Mouse (Mus musculus): ENCODE data around the gene Teddm3.
"Not testable (repeated sequence)": the region's sequence is repeated elsewhere in the genome, so short reads cannot be mapped to it uniquely, and the experiment has no call there.

The Teddm3 gene

DNA sequence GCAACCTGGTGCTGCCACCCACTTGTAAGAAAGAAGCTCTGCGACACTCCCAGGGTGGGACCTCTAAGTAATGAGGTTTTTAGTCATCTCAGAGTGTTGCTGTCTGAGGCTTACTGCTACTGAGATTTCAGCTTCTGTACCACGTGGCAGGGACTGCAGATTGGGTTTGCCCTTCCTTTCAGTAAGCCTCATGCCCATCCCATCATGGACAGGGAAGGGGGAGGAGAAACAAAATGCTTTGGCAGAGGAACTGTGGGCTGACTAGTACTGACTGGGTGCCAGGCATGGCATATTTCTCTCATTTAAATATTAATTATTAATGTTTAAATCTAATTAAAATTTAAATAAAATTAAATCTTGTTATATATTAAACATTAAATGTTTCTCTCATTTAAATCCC is at the start of gene Teddm3:
Teddm3 (minus strand) TSS at position 101 of the 400 bp plus-strand sequence.
- not testable (repeated sequence) for DNase-seq (ENCODE audit: low spot score in 2 of 2)

DNA sequence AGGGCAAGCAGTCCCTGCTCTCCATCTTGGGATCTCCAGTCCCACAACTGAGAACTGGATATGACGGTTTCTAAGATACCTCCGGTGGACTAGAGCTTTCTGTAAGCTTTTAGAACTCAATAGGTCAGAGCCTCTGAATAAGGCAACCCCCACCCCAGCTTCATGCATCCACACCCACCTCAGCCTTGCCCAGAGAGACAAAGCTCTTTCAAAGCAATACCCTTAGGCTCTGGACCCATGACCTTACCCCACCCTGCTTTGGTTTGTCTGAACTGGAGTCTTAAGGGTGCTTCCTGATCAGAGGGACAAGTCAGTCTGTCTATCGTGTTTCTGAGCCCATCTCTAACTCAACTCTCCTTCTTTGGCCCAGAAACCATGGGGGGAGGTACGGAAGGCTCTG is 48.9 kb upstream of the Teddm3 start:
- no peak for DNase-seq (ENCODE audit: low spot score in 2 of 2)

DNA sequence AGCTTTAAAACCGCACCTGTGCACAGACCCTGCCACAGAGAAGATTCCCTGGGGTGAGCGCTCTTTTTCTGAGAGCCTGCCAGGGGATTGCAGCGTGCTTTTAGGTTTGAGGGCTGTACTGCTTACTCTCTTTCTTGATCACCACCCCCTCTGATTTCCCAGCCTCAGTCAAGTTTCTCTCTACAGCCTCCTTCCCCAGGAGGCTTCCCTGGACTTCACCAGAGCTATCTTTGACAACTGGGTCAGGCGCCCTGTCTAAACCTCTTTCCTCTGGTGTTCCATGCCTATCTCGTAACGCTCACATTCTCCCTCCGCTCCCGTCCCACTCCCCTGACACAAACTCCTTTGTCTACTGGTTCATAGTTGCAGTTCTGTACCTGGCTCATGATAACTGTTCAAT is 45.6 kb upstream of the Teddm3 start:
- DNase-seq (ENCODE audit: low spot score in 2 of 2): no peak

DNA sequence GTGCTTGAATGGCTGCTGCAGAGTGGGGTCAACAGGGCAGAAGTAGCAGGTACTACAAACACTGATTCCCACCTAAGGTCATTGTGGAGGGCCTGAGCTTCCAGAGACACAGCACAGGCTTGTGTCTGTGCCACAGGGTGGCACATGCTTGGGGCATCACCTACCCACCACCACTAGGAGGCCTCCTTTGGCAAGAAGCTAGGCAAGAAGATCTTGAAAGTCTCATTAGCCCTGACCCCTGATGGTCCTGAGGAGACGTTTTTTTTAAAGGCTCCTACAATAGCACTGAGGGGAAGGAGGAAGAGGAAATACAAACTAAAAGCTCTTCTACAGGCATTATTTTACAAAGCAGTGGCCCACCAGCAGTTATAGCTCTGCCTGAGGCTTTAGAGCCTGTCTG is 44.7 kb upstream of the Teddm3 start:
- DNase-seq (ENCODE audit: low spot score in 2 of 2): no peak

DNA sequence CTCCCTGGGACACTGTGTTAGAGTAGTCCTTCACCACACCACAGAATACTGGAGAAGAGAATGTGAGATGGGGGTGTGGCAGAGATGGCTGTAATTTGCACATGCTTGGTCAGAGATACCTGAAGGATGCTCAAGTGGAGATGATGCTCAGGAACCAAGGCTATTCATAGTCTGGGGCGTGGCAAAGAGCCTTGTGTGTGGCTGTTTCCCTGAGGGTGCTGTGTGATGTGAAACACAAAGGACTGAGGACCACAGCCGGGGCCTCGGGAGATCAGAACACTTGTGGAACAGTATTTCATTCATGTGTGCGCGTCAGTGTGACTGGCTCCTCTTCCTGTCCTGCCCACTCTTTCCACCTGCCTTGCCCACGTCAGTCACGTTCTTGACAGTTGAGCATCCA is 44.2 kb upstream of the Teddm3 start:
- DNase-seq (ENCODE audit: low spot score in 2 of 2): no peak

DNA sequence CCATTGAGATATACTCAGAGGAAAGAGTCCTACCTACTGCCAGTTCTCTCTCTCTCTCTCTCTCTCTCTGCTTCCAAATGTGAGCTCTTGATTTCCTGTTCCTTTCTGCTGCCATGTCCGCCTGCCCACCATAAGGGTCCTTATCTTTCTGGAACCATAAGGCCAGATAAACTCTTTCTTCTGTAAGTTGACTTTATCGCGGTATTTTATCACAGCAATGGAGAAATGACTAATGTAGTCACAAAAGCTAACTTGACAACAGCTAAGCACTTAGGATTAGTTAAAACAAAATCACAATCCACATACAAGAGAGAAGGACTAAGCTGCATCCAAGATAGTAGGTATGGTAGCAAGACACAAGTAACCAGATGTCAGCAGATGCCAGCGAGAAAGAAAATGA is 43.7 kb upstream of the Teddm3 start:
- no peak for DNase-seq (ENCODE audit: low spot score in 2 of 2)

DNA sequence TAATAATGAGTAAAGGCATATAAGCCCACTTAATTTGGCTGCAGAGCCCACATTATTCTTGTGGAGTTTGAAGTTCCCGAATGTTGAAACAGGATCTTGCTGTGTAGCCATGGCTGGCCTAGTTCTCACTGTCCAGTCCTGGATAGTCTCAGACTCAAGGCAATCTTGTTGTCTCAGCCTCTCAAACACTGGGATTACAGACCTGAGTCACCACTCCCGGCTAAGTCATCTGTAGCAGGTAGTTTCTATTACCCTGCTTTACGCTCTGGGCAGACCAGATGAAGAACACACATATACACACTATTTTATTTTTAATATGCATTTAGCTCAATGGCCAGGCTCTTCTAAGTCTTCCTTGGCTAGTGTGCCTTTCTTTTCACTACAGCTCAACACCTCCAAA is 42.8 kb upstream of the Teddm3 start:
- no peak for DNase-seq (ENCODE audit: low spot score in 2 of 2)

DNA sequence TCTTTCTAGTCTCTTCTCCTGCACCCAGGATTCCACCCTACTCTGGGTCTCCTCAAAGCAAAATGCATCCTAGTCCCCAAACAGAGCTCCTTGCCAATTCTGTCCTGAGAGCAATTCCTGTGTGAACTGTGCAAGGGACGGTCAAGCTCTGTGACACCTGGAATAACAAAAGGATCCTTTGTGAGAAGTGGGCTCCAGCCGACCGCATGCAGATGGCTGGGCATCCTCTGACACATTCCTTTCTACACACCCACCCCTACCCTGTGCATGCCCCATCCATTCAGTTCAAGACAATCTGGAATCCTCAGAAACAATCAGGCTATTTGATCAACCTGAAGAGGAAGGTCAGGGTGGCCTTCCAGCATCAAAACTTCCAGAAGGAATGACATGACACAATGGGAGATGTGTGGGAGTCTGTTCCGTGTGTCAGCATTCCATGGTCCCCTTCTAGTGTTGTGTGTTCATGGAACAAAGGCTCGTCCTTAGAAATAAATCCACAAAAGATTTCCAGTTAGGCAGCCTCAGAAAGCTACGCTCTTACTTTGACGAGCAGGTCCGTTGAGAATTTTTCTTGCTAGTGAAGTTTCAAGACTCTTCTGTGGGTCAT is 41.6 kb upstream of the Teddm3 start:
- no peak for DNase-seq (ENCODE audit: low spot score in 2 of 2)

DNA sequence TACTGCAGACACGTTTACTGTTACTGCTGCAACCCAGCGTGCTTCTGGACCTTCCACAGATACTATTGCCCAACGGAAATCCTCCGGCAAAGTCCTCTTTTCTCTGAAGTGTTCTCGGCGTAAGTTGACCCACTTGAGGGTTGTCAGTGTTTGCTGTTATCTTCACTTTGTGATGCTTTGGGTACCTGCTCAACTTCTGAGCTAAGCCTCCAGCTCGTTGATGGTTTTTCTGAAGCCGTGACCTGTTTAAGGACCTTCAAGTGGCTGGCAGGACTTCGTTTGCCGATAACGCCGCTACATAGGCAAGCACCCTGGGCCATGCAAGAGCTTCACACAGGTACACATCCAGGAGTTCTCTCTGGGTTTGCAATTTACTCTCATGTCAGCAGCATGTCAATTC is 40.4 kb upstream of the Teddm3 start:
- no peak for DNase-seq (ENCODE audit: low spot score in 2 of 2)

DNA sequence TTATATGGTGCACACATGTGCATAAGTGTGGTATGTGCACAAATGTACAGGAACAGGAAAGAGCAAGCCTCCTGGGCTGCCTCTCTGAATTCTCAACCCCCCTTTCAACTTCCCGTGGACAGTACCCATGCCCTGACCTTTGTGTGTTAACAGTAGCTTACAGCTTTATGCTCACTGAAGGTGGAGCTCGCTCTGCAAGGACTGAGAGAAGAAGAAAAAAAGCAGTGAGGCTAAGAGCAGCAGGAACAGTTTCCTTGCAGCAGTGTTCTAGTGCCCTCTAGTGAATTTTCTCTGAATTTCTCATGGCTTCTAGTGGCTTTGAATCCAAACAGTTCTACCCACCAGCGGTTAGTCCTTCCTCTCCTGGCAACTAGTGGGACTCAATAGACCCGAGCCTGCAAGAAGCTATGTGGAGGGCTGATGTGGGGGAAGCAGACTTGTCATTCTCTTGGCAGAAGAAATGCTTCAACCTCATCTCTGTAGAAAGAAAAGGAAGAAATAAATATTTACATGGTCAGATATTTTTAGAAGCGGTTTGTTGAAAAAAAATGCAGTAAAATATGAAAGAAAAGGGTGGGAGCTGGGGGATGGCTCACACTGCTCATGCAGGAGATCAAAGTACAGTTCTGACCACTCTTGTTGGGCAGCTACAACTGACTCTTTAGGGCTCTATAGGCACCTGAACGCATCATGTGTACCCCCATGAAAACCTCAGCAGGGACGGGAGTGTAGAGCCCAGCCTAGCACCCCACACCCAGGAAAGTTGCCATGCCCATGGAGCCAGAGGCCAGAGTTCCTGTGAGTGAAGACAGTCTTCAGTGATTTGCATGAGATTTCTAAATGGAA is 38.9 kb upstream of the Teddm3 start:
- DNase-seq (ENCODE audit: low spot score in 2 of 2): no peak

DNA sequence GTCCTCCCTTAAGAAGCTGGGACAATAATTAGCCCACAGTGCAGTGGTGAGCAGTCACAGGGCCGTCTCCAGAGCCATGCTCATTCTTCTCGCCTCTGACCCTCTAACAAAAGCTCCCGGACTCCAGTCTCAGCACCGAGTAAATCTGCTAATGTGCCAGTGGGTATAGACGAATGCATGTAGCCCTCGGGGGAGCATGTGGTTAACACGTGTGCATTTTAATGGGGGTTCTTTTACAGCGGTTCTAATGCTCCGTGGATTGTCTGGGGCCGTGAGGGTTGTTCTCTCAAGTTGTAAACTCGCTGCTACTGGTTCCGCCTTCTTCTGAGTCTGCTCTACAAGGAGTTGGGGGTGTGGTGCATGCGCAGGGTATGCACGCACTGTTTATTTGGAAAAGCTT is 37.8 kb upstream of the Teddm3 start:
- no peak for DNase-seq (ENCODE audit: low spot score in 2 of 2)

DNA sequence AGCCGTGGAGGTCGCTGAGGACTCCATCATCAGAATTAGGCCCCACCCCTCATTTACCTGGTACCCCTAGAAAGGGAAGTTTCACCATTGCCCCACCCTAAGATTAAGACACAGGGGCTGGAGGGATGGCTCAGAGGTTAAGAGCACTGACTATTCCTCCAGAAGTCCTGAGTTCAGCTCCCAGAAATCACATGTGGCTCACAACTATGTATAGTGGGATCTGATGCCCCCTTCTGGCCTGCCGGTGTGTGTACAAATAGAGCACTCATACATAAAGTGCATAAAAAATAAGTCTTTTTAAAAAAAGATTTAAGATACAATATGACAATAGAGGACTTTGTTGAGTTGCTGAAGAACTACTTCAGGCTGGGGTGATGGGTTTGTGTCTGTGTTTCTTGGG is 34.5 kb upstream of the Teddm3 start:
- DNase-seq (ENCODE audit: low spot score in 2 of 2): no peak

DNA sequence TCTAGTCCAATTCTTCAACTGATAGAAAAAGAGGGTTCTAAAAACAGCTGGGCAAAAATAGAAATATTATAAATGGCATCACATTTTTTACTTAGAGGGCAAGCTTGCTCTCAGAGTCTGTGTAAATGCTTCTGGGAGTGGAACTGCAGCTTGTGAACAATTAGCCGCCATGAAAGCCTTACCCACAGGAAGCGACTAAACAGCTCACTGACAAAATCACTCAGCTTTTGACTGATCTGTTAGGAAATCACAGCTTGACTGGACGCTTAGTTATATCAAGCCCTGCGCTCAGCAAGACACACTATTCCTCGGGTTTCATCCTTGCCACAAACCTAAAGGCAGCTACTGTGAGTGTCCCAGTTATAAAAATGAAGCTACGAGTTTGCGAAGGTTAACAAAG is 33.8 kb upstream of the Teddm3 start:
- no peak for DNase-seq (ENCODE audit: low spot score in 2 of 2)

DNA sequence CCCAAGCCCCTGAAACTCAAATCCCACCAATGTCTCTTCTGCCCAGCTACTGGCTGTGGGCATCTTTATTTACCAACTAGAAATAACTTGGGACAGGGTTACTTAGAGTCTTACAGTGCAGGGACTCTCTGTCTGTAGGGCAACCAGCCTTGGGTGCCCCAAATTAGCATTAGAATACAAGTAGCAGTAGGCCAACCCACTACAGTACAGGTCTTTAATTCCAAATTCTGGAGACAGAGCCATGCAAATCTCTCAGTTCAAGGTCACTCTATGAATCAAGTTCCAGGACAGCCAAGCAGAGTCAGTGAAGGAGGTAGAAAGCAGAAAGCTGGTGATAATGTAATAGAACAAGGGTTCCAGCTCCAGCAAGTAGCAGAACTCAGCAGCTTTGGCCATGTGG is 30.9 kb upstream of the Teddm3 start:
- DNase-seq (ENCODE audit: low spot score in 2 of 2): no peak

DNA sequence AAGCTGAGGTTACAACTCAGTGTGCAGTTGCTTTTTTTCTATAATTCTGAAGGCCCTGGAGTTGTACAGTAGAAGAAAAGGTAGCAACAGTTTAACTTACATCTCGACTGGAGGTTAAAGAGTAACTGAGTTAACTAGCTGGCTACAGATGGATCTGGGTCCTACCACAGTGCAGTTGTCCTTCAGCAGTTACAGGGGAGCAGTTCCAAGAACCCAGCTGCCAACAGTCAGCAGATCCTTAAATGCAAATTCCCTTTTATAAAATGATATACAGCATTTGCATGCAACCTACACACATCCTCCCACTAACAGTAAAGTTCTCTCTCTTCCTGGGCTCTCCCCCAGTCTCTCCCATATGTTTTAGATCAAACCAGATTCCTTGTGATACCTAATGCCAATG is 28.3 kb upstream of the Teddm3 start:
- DNase-seq (ENCODE audit: low spot score in 2 of 2): no peak

DNA sequence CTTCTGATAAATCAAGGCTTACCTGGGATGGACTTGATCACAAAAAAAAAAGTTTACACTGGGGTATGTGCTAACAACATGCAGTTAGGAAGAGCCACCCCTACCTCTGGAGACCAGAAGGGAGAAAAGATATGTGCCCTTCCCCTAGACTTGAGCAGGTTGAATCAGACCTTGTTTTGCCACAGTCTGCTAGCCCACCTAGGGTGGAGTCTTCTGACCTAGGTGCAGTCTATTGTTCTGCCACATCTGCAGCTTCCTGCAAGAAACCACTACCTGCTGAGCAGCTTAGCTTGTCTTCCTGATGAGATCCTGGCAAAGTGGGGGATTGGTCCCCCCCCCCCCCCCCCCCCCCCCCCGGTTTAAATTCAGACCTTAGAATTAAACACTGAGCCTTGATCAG is 21.4 kb upstream of the Teddm3 start:
- DNase-seq (ENCODE audit: low spot score in 2 of 2): no peak

DNA sequence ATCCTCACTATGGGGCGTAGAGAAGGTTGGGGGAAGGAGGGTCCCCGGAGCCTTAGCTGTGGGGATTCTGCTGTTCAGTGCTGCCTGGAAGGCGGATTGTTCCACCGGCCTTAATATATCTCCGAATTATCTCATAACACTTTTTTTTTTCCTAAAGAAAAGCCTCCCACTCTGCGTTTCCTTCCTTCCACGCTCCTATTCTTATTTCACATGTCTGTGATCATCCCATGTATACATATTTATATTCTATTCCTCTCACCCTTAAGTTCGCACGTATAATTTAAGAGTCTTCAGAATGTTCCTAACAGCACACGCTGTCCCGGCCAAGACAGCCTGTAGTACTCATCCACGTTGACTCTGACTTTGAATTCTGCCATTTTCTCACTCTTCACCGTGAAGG is 14.9 kb upstream of the Teddm3 start:
- DNase-seq (ENCODE audit: low spot score in 2 of 2): no peak

DNA sequence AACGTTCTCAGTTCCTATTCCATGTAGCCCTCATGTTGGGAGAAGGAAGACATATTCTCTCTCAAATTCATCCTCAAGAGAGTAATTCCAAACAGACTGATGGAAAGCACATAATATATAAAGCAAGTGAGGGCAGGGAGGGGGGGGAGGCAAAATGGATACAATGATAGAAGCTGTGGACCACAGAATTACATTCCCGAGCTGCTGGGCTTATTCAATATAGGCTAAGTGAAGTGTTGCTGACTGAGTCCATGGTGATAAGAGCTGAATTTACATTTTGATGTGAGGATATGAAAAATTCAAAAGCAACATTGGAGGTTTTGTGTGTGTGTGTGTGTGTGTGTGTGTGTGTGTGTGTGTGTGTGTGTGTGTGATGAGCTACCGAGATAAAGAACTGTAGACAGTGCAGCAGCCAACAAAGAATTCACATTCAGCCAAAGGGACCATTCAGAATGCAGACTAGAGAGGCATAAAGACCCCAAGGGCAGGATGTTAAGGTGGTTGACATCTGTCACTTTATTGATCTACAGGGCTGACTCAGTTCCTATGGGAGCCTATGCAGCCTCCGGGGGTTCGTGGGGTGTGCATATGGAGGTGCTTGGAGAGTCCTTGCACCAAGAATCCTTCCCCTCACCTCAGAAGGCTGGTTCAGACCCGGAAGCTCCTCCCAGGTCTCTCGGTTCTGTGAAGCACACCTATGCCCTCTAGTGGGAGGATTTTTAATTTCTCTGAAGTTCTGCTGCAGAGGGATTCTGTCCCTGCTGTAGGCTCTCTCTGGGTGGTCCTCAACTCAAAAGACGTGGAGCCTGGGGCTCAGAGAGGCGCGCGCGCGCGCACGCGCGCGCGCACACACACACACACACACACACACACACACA is 11.8 kb upstream of the Teddm3 start:
- DNase-seq (ENCODE audit: low spot score in 2 of 2): not testable (repeated sequence)

DNA sequence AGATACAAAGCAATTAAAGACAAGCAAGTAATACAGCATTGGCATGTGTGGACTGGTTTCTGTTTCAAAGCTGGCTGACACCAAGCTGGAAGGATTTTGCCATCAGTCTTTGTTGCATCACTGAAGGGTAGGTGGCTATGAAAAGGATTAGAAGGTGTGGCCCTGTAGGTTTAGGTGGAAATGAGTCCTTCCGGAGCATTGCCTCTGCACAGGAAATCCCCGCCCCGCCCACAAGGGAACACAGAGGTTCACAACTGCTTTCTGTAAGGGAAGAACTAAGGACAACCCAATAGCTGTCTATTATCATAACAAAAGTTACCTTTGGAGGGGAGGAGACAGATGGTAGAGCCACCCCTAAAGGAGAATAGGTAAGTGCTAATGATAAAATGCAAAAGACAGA is 9.6 kb upstream of the Teddm3 start:
- not testable (repeated sequence) for DNase-seq (ENCODE audit: low spot score in 2 of 2)

DNA sequence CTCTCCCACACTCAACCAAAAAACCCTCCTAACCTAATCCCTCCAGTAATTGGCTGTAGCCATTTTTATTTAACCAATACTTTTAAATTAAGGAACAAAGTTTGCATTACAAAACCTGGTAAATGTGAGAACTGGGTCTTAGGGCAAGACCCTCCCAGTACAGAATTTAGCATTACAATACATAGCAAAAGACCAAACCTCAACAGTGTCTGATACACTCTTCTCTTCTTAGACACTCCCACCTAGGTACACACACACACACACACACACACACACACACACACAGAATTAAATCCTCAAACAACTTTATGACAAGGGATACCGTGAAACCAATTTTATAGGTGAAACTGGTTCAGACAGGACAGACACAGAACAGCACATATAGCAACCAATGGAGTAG is 5.4 kb upstream of the Teddm3 start:
- DNase-seq (ENCODE audit: low spot score in 2 of 2): not testable (repeated sequence)

DNA sequence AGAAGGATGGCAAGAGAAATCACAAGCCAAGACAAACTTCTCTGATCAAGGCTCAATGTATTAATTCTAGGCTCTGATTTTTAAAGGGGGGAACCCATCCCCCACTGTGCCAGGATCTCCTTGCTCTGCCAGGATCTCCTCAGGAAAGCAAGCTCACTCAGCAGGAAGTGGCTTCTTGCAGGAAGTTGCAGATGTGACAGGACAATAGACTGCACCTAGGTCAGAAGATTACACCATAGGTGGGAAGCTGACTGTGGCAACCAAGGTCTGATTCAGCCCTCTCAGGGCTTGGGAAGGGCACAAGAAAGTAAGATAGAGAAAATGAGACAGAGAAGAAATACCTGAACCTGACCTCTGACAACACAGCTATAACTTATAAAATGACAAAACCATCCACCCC is 2.5 kb upstream of the Teddm3 start:
- DNase-seq (ENCODE audit: low spot score in 2 of 2): not testable (repeated sequence)

DNA sequence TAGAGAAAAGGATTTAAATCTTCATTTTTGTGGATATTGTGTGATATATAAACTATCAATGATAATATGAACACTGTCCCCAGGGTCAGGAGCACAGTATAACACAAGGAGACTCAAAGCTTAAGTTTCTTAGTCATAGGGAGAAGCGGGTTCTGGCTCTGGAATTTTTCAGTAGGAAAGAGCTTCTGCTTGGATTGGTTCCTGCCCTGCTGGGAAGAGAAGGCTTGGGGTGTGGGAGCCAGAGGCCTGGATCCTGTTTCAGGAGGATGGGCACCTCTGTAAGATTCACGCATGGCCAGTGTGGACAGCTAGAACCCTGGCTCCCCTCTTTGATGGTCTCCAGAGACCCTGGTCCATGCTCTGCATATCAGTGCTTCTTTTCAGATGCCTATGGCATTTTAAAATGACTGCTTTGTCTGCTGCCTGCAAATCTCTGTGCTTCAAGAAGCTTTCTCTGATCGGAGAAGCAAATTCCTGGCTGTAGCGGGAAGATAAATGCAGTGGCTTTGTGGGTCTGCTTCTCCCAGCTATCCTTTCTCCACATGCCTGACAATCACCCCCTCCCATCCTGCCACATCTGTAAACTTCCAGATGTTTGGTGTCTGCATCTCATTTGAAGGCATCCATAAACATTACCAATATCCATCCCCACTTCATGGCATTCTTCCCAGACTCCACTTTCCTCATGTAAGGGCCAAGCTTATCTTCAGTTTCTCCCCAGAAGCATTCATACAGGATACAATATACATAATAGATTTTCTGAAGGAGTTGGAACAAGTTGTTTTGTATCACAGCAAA is 2.0 kb downstream of the Teddm3 start:
- DNase-seq (ENCODE audit: low spot score in 2 of 2): no peak

Data from natural killer cell, adult 2 months (primary cell).